Mouse (Mus musculus): Measurements from ENCODE around the gene Olfr1513. TPM values are rescaled to one million over a fixed set of nuclear protein-coding genes. Genes with fewer than 3 reads are reported as not detected.
"Not testable (repeated sequence)": the region's sequence is repeated elsewhere in the genome, so short reads cannot be mapped to it uniquely, and the experiment has no call there.

Olfr1513 gene
- polyA plus RNA-seq, 1 experiment from 2014 or later = not detected

DNA sequence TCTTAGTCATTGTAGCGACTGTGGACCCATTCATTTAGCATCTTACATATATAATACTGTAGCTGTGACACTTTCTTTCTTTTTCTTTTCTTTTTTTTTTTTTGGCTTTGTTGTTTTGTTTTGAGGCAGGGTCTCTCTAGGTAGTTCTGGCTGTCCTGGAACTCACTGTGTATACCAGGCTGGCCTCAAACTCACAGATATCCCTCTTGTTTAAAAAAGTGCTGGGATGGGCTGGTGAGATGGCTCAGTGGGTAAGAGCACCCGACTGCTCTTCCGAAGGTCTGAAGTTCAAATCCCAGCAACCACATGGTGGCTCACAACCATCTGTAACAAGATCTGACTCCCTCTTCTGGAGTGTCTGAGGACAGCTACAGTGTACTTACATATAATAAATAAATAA, 52.7 kb downstream of the Olfr1513 start:
- not testable (repeated sequence) for H3K4me3 ChIP-seq (replicated peaks); H3K27me3 ChIP-seq; H3K9ac ChIP-seq; H3K27ac ChIP-seq; ATAC-seq (ENCODE audit: low FRiP score); H3K9me3 ChIP-seq; H3K4me1 ChIP-seq
- H3K36me3 ChIP-seq (replicated peaks) = peaks cover 19% of the 10 kb centered on the region
- 86% methylated on average over 3 of the region's 3 CpGs for WGBS
- H3K4me2 ChIP-seq = peak overlapping the region; percentile 66; the same call in 1 of the 2 replicates

Other genes with a start within 250 kb of the Olfr1513 start
- 54.7 and 74.0 TPM in 2 replicates for gene Rpgrip1, start 245.7 kb downstream of the Olfr1513 start, polyA plus RNA-seq (2016; fragmentation: Nextera tagmentation; extraction: Ambion mirVana)
- 86.9 and 95.5 TPM in 2 replicates for gene Supt16, start 159.0 kb downstream of the Olfr1513 start, polyA plus RNA-seq (2016; fragmentation: Nextera tagmentation; extraction: Ambion mirVana)
- gene Chd8, start 98.6 kb downstream of the Olfr1513 start, polyA plus RNA-seq (2016; fragmentation: Nextera tagmentation; extraction: Ambion mirVana) = 57.8 and 65.9 TPM in 2 replicates
- 52.4 and 58.5 TPM in 2 replicates for gene Tox4, start 77.3 kb downstream of the Olfr1513 start, polyA plus RNA-seq (2016; fragmentation: Nextera tagmentation; extraction: Ambion mirVana)
- gene Rab2b, start 76.9 kb downstream of the Olfr1513 start, polyA plus RNA-seq (2016; fragmentation: Nextera tagmentation; extraction: Ambion mirVana) = 30.6 and 35.2 TPM in 2 replicates
- 54.8 and 56.4 TPM in 2 replicates for gene Mettl3, start 51.3 kb downstream of the Olfr1513 start, polyA plus RNA-seq (2016; fragmentation: Nextera tagmentation; extraction: Ambion mirVana)
- gene Sall2, start 27.6 kb downstream of the Olfr1513 start, polyA plus RNA-seq (2016; fragmentation: Nextera tagmentation; extraction: Ambion mirVana) = 66.2 and 72.4 TPM in 2 replicates
- 0.14 TPM in 1 of 2 replicates, not detected in the other for gene Olfr1512, start 22.8 kb upstream of the Olfr1513 start, polyA plus RNA-seq (2016; fragmentation: Nextera tagmentation; extraction: Ambion mirVana)
- not detected in 2 replicates for gene Olfr1511, start 41.0 kb upstream of the Olfr1513 start, polyA plus RNA-seq (2016; fragmentation: Nextera tagmentation; extraction: Ambion mirVana)
- gene Olfr1510, start 58.0 kb upstream of the Olfr1513 start, polyA plus RNA-seq (2016; fragmentation: Nextera tagmentation; extraction: Ambion mirVana) = not detected in 2 replicates
- gene Olfr1509, start 86.6 kb upstream of the Olfr1513 start, polyA plus RNA-seq (2016; fragmentation: Nextera tagmentation; extraction: Ambion mirVana) = not detected in 2 replicates
- gene Olfr1508, start 111.1 kb upstream of the Olfr1513 start, polyA plus RNA-seq (2016; fragmentation: Nextera tagmentation; extraction: Ambion mirVana) = not detected in 2 replicates
- not detected in 2 replicates for gene Olfr1507, start 139.3 kb upstream of the Olfr1513 start, polyA plus RNA-seq (2016; fragmentation: Nextera tagmentation; extraction: Ambion mirVana)

All from forebrain, embryonic 12.5 days (tissue).